Mouse (Mus musculus): ENCODE results near the gene Olfr1156. TPM values are rescaled to one million over a fixed set of nuclear protein-coding genes. Genes with fewer than 3 reads are reported as not detected.

The Olfr1156 gene
- total RNA-seq (2023) = not detected

DNA sequence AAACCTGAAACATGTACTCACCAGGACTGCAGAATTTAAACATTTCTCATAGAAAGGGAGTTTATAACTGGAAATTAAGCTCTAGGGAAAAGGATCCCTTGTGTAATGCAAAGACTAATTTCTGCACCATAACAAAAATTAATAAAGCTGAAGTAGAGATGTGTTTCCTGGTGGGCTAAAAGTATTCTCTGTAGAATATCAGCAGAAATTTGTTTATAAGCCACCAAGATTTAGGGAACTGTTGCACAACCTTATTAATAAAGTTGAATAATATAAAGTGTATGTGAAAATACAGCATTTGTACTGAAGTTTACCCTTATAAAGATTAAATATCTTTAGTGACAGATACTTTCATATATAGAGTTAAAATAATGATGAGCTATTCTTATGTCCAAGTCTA lies at the start of gene Olfr1156:
Gene Olfr1156, minus strand, starts transcription at position 101 of the 400 bp plus-strand sequence.

DNA sequence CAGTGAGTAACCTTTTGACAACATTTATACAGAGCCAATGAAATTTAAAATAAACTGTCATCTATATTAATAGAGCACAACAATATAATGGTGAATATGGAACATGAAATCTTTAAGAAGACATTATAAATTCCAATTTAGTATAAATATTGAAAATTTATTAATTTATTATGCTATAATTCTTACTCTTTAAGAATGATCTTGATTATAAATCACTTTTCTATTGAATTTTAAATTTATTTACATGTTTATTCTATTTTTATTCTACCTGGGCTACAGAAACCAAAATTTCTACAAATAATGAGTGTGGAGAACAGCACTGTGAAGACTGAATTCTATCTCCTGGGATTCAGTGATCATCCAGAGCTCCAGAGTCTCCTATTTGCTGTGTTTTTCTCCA lies 36.9 kb upstream of the Olfr1156 start, which contains the start of gene Olfr1158:
Gene Olfr1158, plus strand, starts transcription at position 301 of the 400 bp plus-strand sequence.

DNA sequence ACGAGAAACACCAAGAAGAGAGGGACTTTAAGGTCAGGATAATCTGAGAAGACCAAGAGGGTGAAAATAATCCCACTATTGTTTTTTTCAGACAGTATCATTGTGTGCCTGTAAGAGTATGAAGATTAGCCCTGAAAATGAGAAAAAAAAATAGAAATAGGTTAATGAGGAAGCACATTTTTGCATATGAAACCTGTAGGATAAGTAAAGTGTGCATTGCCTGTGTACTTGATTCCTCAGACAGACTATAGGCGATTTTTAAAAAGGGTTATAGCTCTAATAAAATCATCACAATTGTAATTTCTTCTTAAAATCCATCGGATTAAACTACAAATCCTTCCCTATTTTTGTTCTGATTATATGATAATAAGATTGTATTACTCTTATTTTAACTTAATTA lies 21.7 kb upstream of the Olfr1156 start, which contains the start of gene Olfr74:
Gene Olfr74, minus strand, starts transcription at position 101 of the 400 bp plus-strand sequence.

DNA sequence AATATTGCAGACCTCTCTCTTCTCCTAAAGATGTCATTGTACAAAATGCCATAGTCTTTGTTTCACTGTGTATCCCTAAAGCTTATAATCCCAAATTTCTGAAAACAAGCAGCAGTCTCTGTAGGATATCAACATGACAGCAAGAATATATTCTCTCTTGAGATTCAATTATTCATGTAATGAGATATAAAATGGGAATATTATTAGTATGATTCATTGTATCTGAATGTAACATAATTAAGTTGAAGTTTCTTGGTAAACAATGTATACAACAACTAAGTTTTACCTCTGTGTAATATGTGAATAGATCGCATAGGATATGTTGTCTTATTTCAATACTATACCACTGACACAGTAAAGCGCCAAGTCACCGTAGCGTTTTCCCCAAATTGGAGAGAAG lies 15.3 kb upstream of the Olfr1156 start, which contains the start of gene Olfr1157:
Gene Olfr1157, minus strand, starts transcription at position 101 of the 400 bp plus-strand sequence.

DNA sequence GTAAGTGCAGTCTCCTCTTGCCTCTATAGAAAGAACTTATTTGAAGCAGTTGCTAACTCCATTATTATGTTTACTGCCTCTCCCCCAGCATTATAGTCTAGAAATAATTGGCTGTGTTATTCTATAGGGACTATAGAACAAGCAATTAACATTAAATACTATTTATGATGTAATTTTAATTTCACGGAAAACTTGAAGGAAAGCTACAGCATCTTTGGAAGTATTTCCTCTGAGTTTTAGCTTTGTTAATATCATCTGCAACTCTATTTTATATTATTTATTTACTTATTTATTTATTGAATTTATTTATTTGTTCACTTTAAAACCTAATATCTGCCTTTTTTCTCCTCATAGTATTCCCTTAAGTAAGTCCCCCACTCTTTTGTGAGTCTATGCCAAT lies 7.9 kb downstream of the Olfr1156 start, which contains the start of gene Olfr1155:
Gene Olfr1155, minus strand, starts transcription at position 101 of the 400 bp plus-strand sequence.

DNA sequence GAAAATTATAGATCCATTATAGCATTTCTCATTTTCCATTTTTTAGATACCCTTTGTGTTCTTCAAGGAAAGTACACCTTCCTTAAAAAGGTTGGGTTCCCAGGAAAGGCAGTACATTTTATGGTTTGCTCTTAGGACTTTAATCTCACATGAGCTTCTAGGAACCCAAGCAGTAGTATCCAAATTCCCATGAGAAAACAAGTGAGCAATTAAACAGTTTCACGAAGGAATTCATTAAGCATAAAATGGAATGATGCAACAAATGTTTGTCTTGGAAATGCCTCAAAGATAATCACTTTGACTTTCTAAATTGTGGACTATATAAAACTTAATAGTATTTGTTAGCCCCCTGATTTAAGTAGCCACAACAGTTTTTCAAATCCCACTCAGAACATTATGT lies 47.8 kb downstream of the Olfr1156 start, which contains the start of gene Olfr1154:
Gene Olfr1154, minus strand, starts transcription at position 101 of the 400 bp plus-strand sequence.

Other genes starting within 250 kb of the Olfr1156 start
- not detected for gene Olfr1137, start 239.9 kb downstream of the Olfr1156 start, total RNA-seq (2023)
- not detected for gene Olfr1138, start 213.1 kb downstream of the Olfr1156 start, total RNA-seq (2023)
- not detected for gene Olfr1140, start 209.3 kb downstream of the Olfr1156 start, total RNA-seq (2023)
- gene Olfr1141, start 199.1 kb downstream of the Olfr1156 start, total RNA-seq (2023) = not detected
- not detected for gene Olfr152, start 173.6 kb downstream of the Olfr1156 start, total RNA-seq (2023)
- gene Olfr1143, start 152.5 kb downstream of the Olfr1156 start, total RNA-seq (2023) = not detected
- gene Olfr1145, start 143.3 kb downstream of the Olfr1156 start, total RNA-seq (2023) = not detected
- not detected for gene Olfr1148, start 122.6 kb downstream of the Olfr1156 start, total RNA-seq (2023)
- not detected for gene Olfr1150-ps1, start 109.1 kb downstream of the Olfr1156 start, total RNA-seq (2023)
- not detected for gene Olfr1151, start 97.2 kb downstream of the Olfr1156 start, total RNA-seq (2023)
- not detected for gene Olfr1152, start 86.6 kb downstream of the Olfr1156 start, total RNA-seq (2023)
- not detected for gene Olfr1153, start 58.1 kb downstream of the Olfr1156 start, total RNA-seq (2023)
- not detected for gene Olfr1154, start 47.9 kb downstream of the Olfr1156 start, total RNA-seq (2023)
- not detected for gene Olfr1155, start 8.0 kb downstream of the Olfr1156 start, total RNA-seq (2023)
- not detected for gene Olfr1157, start 15.2 kb upstream of the Olfr1156 start, total RNA-seq (2023)
- not detected for gene Olfr74, start 21.6 kb upstream of the Olfr1156 start, total RNA-seq (2023)
- not detected for gene Olfr1158, start 37.0 kb upstream of the Olfr1156 start, total RNA-seq (2023)
- not detected for gene Olfr1160, start 55.2 kb upstream of the Olfr1156 start, total RNA-seq (2023)
- gene Olfr1161, start 69.7 kb upstream of the Olfr1156 start, total RNA-seq (2023) = not detected
- gene Olfr73, start 84.6 kb upstream of the Olfr1156 start, total RNA-seq (2023) = not detected
- gene Olfr1162, start 98.0 kb upstream of the Olfr1156 start, total RNA-seq (2023) = not detected
- not detected for gene Olfr1163, start 118.7 kb upstream of the Olfr1156 start, total RNA-seq (2023)
- not detected for gene Olfr1164, start 140.9 kb upstream of the Olfr1156 start, total RNA-seq (2023)
- gene Olfr1166, start 175.2 kb upstream of the Olfr1156 start, total RNA-seq (2023) = not detected
- not detected for gene Olfr1167, start 202.1 kb upstream of the Olfr1156 start, total RNA-seq (2023)
- not detected for gene Olfr1168, start 228.8 kb upstream of the Olfr1156 start, total RNA-seq (2023)

Data from monocyte, adult 59 days (primary cell).